Mouse (Mus musculus): Measurements from ENCODE around the gene Pnkd.

GRCm38 (mm10) chr1:74337241-74337771 is 52.6 kb downstream of the Pnkd start:
- TF ChIP-seq POLR2A (IDR thresholded peaks at IDR 0.05; ENCODE audit: borderline replicate concordance, low read depth, low read length) (no peak), CTCF (IDR thresholded peaks at IDR 0.05; ENCODE audit: low read depth, low read length) (no peak)

Measured in bone marrow macrophage, adult 2 months (primary cell).